In the genomic region with DNA sequence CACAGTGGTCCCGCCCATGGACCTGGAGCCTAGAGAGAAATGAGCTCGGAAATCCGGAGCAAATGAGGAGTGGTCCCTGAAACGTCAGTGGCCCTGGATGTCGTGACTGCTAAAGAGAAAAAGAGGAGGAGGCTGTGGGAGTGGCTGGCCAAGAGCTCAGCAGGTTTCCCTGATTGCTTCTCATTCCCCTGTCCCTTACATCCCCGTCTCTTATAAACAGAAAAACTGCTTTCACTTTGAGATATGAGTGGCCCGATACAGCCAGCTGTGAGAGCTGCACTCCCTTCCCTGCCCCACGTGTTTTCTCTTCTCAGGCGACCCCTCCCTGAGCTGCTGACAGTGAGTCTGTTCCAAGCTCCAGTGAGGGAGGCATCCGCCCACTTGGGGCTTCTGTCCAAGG, we compare ENCODE assay signal across 7 mouse cellular contexts. TPM values are rescaled to one million over a fixed set of nuclear protein-coding genes. Genes with fewer than 3 reads are reported as not detected.
DNase-seq lines count a peak whose midpoint lies in the region; ATAC-seq and TF ChIP-seq lines count a peak whose summit lies in the region.
"Not testable (repeated sequence)": the region's sequence is repeated elsewhere in the genome, so short reads cannot be mapped to it uniquely, and the experiment has no call there.

No protein-coding gene starts in this region.

- peak overlapping the region; percentile 50 for H3K4me2 ChIP-seq in heart, embryonic 16.5 days (ENCODE audit: low read depth, low read length)
- peak overlapping the region; percentile 57 for H3K4me2 ChIP-seq in liver, embryonic 13.5 days

- H3K4me1 ChIP-seq in heart, embryonic 16.5 days (ENCODE audit: control insufficient read depth, insufficient read depth, low read length); spleen, adult 2 months (ENCODE audit: control insufficient read depth, insufficient read depth, insufficient read length): not testable (repeated sequence)
- H3K4me1 ChIP-seq in liver, embryonic 13.5 days (replicated peaks), result peaks cover 28% of the 10 kb centered on the region

- H3K9me3 ChIP-seq in heart, embryonic 16.5 days (replicated peaks; ENCODE audit: control insufficient read depth, low read length); liver, embryonic 13.5 days (replicated peaks): not testable (repeated sequence)

- TF ChIP-seq POLR2A in spleen, adult 2 months (IDR thresholded peaks at IDR 0.05; ENCODE audit: low read depth, low read length), result not testable (repeated sequence)

- peak; percentile 20 for DNase-seq in Muller cell, postnatal 12 days (ENCODE audit: inconsistent ontology term)
- not testable (repeated sequence) for DNase-seq in gastrocnemius, adult 2 months; liver, embryonic 13.5 days; spleen, adult 2 months (ENCODE audit: low read depth in 1 of 2, low spot score in 2 of 2)
- DNase-seq in kidney, adult 9 months, result peak; percentile 21
- DNase-seq in lung, postnatal 10 days, result peak; percentile 17

- H3K9ac ChIP-seq in heart, embryonic 16.5 days (ENCODE audit: low read length); liver, embryonic 13.5 days: not testable (repeated sequence)

- not testable (repeated sequence) for ATAC-seq in heart, embryonic 16.5 days (replicated peaks; ENCODE audit: extremely low read depth, insufficient read depth, low FRiP score); liver, embryonic 13.5 days (ENCODE audit: low read depth)

- H3K27ac ChIP-seq in gastrocnemius, adult 2 months, result peak overlapping the region; percentile 73
- H3K27ac ChIP-seq in heart, embryonic 16.5 days (ENCODE audit: low read length); liver, embryonic 13.5 days: not testable (repeated sequence)
- peak overlapping the region; percentile 74; the same call in 1 of the 2 replicates for H3K27ac ChIP-seq in spleen, adult 2 months (ENCODE audit: insufficient read depth, low read length)

- not testable (repeated sequence) for TF ChIP-seq CTCF in gastrocnemius, adult 2 months (IDR thresholded peaks at IDR 0.05); spleen, adult 2 months (IDR thresholded peaks at IDR 0.05; ENCODE audit: extremely low read depth, insufficient read depth, insufficient read length, insufficient replicate concordance)

- intact Hi-C loops in gastrocnemius, adult 2 months (cut with DNase I), result not testable (repeated sequence)

- WGBS in heart, embryonic 16.5 days, result 3% methylated on average over 9 of the region's 10 CpGs
- 0% methylated on average over 10 of the region's 10 CpGs for WGBS in liver, embryonic 13.5 days (ENCODE audit: insufficient replicate concordance)
- whole genome bisulfite sequencing in spleen, adult 2 months, result 3% methylated on average over 10 of the region's 10 CpGs

- H3K36me3 ChIP-seq in heart, embryonic 16.5 days (ENCODE audit: control insufficient read depth, insufficient read depth); liver, embryonic 13.5 days; spleen, adult 2 months (ENCODE audit: control insufficient read depth, insufficient read depth, low read length): not testable (repeated sequence)

- peak overlapping the region; percentile 60 for H3K4me3 ChIP-seq in gastrocnemius, adult 2 months
- peak overlapping the region; percentile 23; the same call in 1 of the 2 replicates for H3K4me3 ChIP-seq in heart, embryonic 16.5 days (ENCODE audit: low read length)
- H3K4me3 ChIP-seq in liver, embryonic 13.5 days (replicated peaks), result peak overlapping the region; percentile 31; the same call in 1 of the 2 replicates
- peak overlapping the region; percentile 45 for H3K4me3 ChIP-seq in spleen, adult 2 months (ENCODE audit: extremely low read depth, insufficient read depth, insufficient read length)

- H3K27me3 ChIP-seq in heart, embryonic 16.5 days (ENCODE audit: control insufficient read depth, insufficient read depth, low read length); liver, embryonic 13.5 days; spleen, adult 2 months (ENCODE audit: control insufficient read depth, insufficient read depth, low read length): not testable (repeated sequence)

RNA-seq across cellular contexts. Expression of a gene that starts 14.1 kb away (rescaled TPM):
- total RNA-seq in gastrocnemius, adult 2 months (2021), result 1 to 10 TPM; 1.9 to 2.2 TPM
- 5.6 and 6.9 TPM in 2 replicates for polyA plus RNA-seq in heart, embryonic 16.5 days (2015; fragmentation: Nextera tagmentation; extraction: Ambion mirVana)
- 3.2 and 5.2 TPM in 2 replicates for polyA plus RNA-seq in liver, embryonic 13.5 days (2015; fragmentation: Nextera tagmentation; extraction: Ambion mirVana)
- polyA plus RNA-seq in spleen, adult 2 months (2012; rRNA removed), result 2.2 TPM in 2 replicates

RNA-seq across cellular contexts. Expression of a gene that starts 24.6 kb away (rescaled TPM):
- total RNA-seq in gastrocnemius, adult 2 months (2021), result 1 to 10 TPM; 9.5 to 9.7 TPM
- 10.8 and 12.0 TPM in 2 replicates for polyA plus RNA-seq in heart, embryonic 16.5 days (2015; fragmentation: Nextera tagmentation; extraction: Ambion mirVana)
- 6.5 and 7.8 TPM in 2 replicates for polyA plus RNA-seq in liver, embryonic 13.5 days (2015; fragmentation: Nextera tagmentation; extraction: Ambion mirVana)
- 0.56 and 0.63 TPM in 2 replicates for polyA plus RNA-seq in spleen, adult 2 months (2012; rRNA removed)

RNA-seq across cellular contexts. Expression of a gene that starts 51.7 kb away (rescaled TPM):
- under 1 TPM; 0.33 to 0.89 TPM for total RNA-seq in gastrocnemius, adult 2 months (2021)
- polyA plus RNA-seq in heart, embryonic 16.5 days (2015; fragmentation: Nextera tagmentation; extraction: Ambion mirVana), result 3.7 and 4.5 TPM in 2 replicates
- polyA plus RNA-seq in liver, embryonic 13.5 days (2015; fragmentation: Nextera tagmentation; extraction: Ambion mirVana), result 2.1 and 2.6 TPM in 2 replicates
- 0.34 and 0.38 TPM in 2 replicates for polyA plus RNA-seq in spleen, adult 2 months (2012; rRNA removed)
